9 mouse cellular contexts compared by ENCODE assay signal in genomic region chr10:79997819-79998218, GRCm38 (mm10). TPM values are rescaled to one million over a fixed set of nuclear protein-coding genes. Genes with fewer than 3 reads are reported as not detected.
DNase-seq lines count a peak whose midpoint lies in the region; ATAC-seq and TF ChIP-seq lines count a peak whose summit lies in the region.
"Had no signal": no experiment of that assay in that cellular context is flagged by ENCODE, and none has a peak within 500 bp of the region (broad histone marks: within the 10 kb centered on the region; RNA-seq: fewer than 3 reads in every experiment).

No protein-coding gene starts in this region.

- H3K4me3 ChIP-seq in left cerebral cortex, adult 2 months: peak overlapping the region; percentile 55
- H3K4me3 ChIP-seq in heart, adult 2 months: no peak overlapping the region; the same call in 1 of the 2 replicates
- H3K4me3 ChIP-seq in limb, embryonic 14.5 days (replicated peaks; ENCODE audit: low read length): peak overlapping the region; percentile 49; the same call in 1 of the 2 replicates
- H3K4me3 ChIP-seq in small intestine, adult 2 months (ENCODE audit: low read depth, low read length): peak overlapping the region; percentile 81

- no peaks in the 10 kb centered on the region for H3K36me3 ChIP-seq in heart, adult 2 months (ENCODE audit: control insufficient read depth, insufficient read depth, low read length)
- peaks cover 22% of the 10 kb centered on the region for H3K36me3 ChIP-seq in limb, embryonic 14.5 days (ENCODE audit: control insufficient read depth, insufficient read depth, low read length)
- peaks cover 7% of the 10 kb centered on the region; the same call in 1 of the 2 replicates for H3K36me3 ChIP-seq in small intestine, adult 2 months (ENCODE audit: control insufficient read depth, insufficient read depth, low read length)

- no peak for DNase-seq in left cerebral cortex, adult 2 months (ENCODE audit: extremely low spot score in 1 of 2, low spot score in 2 of 2)
- DNase-seq in left cerebral cortex, postnatal 36 days (ENCODE audit: low spot score in 2 of 2): no peak
- DNase-seq in cerebellum, adult 11-12 months: peak; percentile 81
- peak in 1 of 2 experiments; percentile 66 for DNase-seq in heart, adult 2 months
- DNase-seq in limb, embryonic 14.5 days (ENCODE audit: low spot score): no peak
- DNase-seq in yolk sac, embryonic 10.5 days (ENCODE audit: low spot score): no peak
- DNase-seq in frontal cortex, postnatal 10 days (ENCODE audit: low spot score in 2 of 2): no peak

- no peak for TF ChIP-seq CTCF in left cerebral cortex, adult 2 months (IDR thresholded peaks at IDR 0.05)
- TF ChIP-seq CTCF in heart, adult 2 months (IDR thresholded peaks at IDR 0.05): no peak
- TF ChIP-seq CTCF in small intestine, adult 2 months (IDR thresholded peaks at IDR 0.05; ENCODE audit: extremely low read depth, insufficient read length, insufficient replicate concordance, low read depth, low read length): no peak

- H3K4me2 ChIP-seq in limb, embryonic 14.5 days (replicated peaks; ENCODE audit: low read depth, low read length, severe bottlenecking): peak overlapping the region; percentile 94

- no peaks in the 10 kb centered on the region for H3K79me2 ChIP-seq in heart, adult 2 months (replicated peaks; ENCODE audit: control insufficient read depth, insufficient read depth, low read length)

- 0 out of 2 replicates have a peak, but pooled peaks have one; percentile 9 for TF ChIP-seq EP300 in heart, adult 2 months (IDR thresholded peaks at IDR 0.05; ENCODE audit: insufficient read depth, low read depth, low read length)

- no peak overlapping the region for H3K27ac ChIP-seq in left cerebral cortex, adult 2 months
- H3K27ac ChIP-seq in heart, adult 2 months: no peak overlapping the region
- no peak overlapping the region for H3K27ac ChIP-seq in limb, embryonic 14.5 days (replicated peaks; ENCODE audit: low read depth, low read length)
- no peak overlapping the region for H3K27ac ChIP-seq in small intestine, adult 2 months (ENCODE audit: insufficient read depth, low read depth, low read length)

- WGBS in heart, adult 2 months: 34% methylated on average over 15 of the region's 15 CpGs
- WGBS in limb, embryonic 14.5 days: 7% methylated on average over 15 of the region's 15 CpGs
- WGBS in small intestine, adult 2 months: 17% methylated on average over 15 of the region's 15 CpGs

- TF ChIP-seq POLR2A in heart, adult 2 months (IDR thresholded peaks at IDR 0.05; ENCODE audit: insufficient read depth, low read depth, low read length): no peak
- no peak for TF ChIP-seq POLR2A in limb, embryonic 14.5 days (IDR thresholded peaks at IDR 0.05; ENCODE audit: borderline replicate concordance, extremely low read depth, insufficient read depth, insufficient read length)
- no peak for TF ChIP-seq POLR2A in small intestine, adult 2 months (IDR thresholded peaks at IDR 0.05; ENCODE audit: low read depth, low read length)

- H3K9ac ChIP-seq in heart, adult 2 months (ENCODE audit: low read depth, low read length): no peak overlapping the region; the same call in 1 of the 2 replicates
- no peak overlapping the region for H3K9ac ChIP-seq in limb, embryonic 14.5 days (ENCODE audit: low read depth, low read length, severe bottlenecking)

- no peaks in the 10 kb centered on the region for H3K9me3 ChIP-seq in limb, embryonic 14.5 days (ENCODE audit: control insufficient read depth, low read length)

- intact Hi-C loops in left cerebral cortex, adult 2 months (cut with DNase I): loop anchor here (5.0 kb wide), 1 partner anchor 39 kb away; the partner anchor contains the start of gene Polr2e
- intact Hi-C loops in left cerebral cortex, postnatal 36 days (cut with DNase I): loop anchor here (2.0 kb wide), 1 partner anchor 41 kb away; the partner anchor contains the start of gene Polr2e
- intact Hi-C loops in heart, adult 2 months (cut with DNase I): loop anchor here (2.0 kb wide), 2 partner anchors 41 to 71 kb away; partner anchors contain the start of genes Arid3a and Polr2e

- peaks cover 3% of the 10 kb centered on the region; the same call in 1 of the 2 replicates for H3K4me1 ChIP-seq in heart, adult 2 months (ENCODE audit: control insufficient read depth, insufficient read depth, low read length)
- peaks cover 7% of the 10 kb centered on the region for H3K4me1 ChIP-seq in limb, embryonic 14.5 days (ENCODE audit: control insufficient read depth, insufficient read depth, low read length)
- peaks cover 16% of the 10 kb centered on the region for H3K4me1 ChIP-seq in small intestine, adult 2 months (ENCODE audit: control insufficient read depth, insufficient read depth, insufficient read length, low read length)

- no peak for ATAC-seq in limb, embryonic 14.5 days (ENCODE audit: low FRiP score, low read depth)

- H3K27me3 ChIP-seq in heart, adult 2 months (ENCODE audit: control insufficient read depth, insufficient read depth, low read length): no peaks in the 10 kb centered on the region
- H3K27me3 ChIP-seq in limb, embryonic 14.5 days (ENCODE audit: control insufficient read depth, insufficient read depth, low read length): peaks cover 4% of the 10 kb centered on the region; the same call in 1 of the 2 replicates
- H3K27me3 ChIP-seq in small intestine, adult 2 months (ENCODE audit: control insufficient read depth, insufficient read depth, low read length): no peaks in the 10 kb centered on the region
- H3K27me3 ChIP-seq: Patski had no signal

RNA-seq across cellular contexts. Expression of gene Abca7, which starts 1.5 kb away (rescaled TPM):
- 10 to 100 TPM; 13.5 to 13.8 TPM for total RNA-seq in left cerebral cortex, adult 2 months (2021)
- 10 to 100 TPM; 10.3 to 13.0 TPM for total RNA-seq in left cerebral cortex, postnatal 36 days (2021)
- total RNA-seq in heart, adult 2 months (2021): 1 to 10 TPM; 6.6 to 8.0 TPM
- polyA plus RNA-seq in heart, adult 2 months (2012; rRNA removed): 9.2 and 10.8 TPM in 2 replicates
- polyA plus RNA-seq in limb, embryonic 14.5 days (2012; rRNA removed): 6.2 and 8.0 TPM in 2 replicates
- 2.2 and 2.4 TPM in 2 replicates for polyA plus RNA-seq in limb, embryonic 14.5 days (2014; fragmentation: Nextera tagmentation; extraction: Ambion mirVana)
- 18.1 and 33.4 TPM in 2 replicates for polyA plus RNA-seq in small intestine, adult 2 months (2012; rRNA removed)

RNA-seq across cellular contexts. Expression of gene Cnn2, which starts 9.4 kb away (rescaled TPM):
- total RNA-seq in left cerebral cortex, adult 2 months (2021): 1 to 10 TPM; 5.6 to 8.0 TPM
- total RNA-seq in left cerebral cortex, postnatal 36 days (2021): 1 to 10 TPM; 4.7 to 7.6 TPM
- total RNA-seq in heart, adult 2 months (2021): 10 to 100 TPM; 30.2 to 39.3 TPM
- polyA plus RNA-seq in heart, adult 2 months (2012; rRNA removed): 52.5 and 60.7 TPM in 2 replicates
- polyA plus RNA-seq in limb, embryonic 14.5 days (2012; rRNA removed): 133 and 173 TPM in 2 replicates
- 273 and 290 TPM in 2 replicates for polyA plus RNA-seq in limb, embryonic 14.5 days (2014; fragmentation: Nextera tagmentation; extraction: Ambion mirVana)
- 49.9 and 72.8 TPM in 2 replicates for polyA plus RNA-seq in small intestine, adult 2 months (2012; rRNA removed)

RNA-seq across cellular contexts. Expression of gene Tmem259, which starts 13.7 kb away (rescaled TPM):
- 100 to 1,000 TPM; 122 to 126 TPM for total RNA-seq in left cerebral cortex, adult 2 months (2021)
- total RNA-seq in left cerebral cortex, postnatal 36 days (2021): 100 to 1,000 TPM; 122 TPM
- total RNA-seq in heart, adult 2 months (2021): 100 to 1,000 TPM; 109 to 124 TPM
- 184 and 220 TPM in 2 replicates for polyA plus RNA-seq in heart, adult 2 months (2012; rRNA removed)
- polyA plus RNA-seq in limb, embryonic 14.5 days (2012; rRNA removed): 260 and 379 TPM in 2 replicates
- 24.5 and 25.2 TPM in 2 replicates for polyA plus RNA-seq in limb, embryonic 14.5 days (2014; fragmentation: Nextera tagmentation; extraction: Ambion mirVana)
- 225 and 441 TPM in 2 replicates for polyA plus RNA-seq in small intestine, adult 2 months (2012; rRNA removed)

RNA-seq across cellular contexts. Expression of gene Arhgap45, which starts 18.6 kb away (rescaled TPM):
- 1 to 10 TPM; 3.5 TPM for total RNA-seq in left cerebral cortex, adult 2 months (2021)
- total RNA-seq in left cerebral cortex, postnatal 36 days (2021): 1 to 10 TPM; 3.3 to 5.3 TPM
- 1 to 10 TPM; 3.5 to 5.1 TPM for total RNA-seq in heart, adult 2 months (2021)
- 8.9 and 16.6 TPM in 2 replicates for polyA plus RNA-seq in heart, adult 2 months (2012; rRNA removed)
- 12.8 and 14.4 TPM in 2 replicates for polyA plus RNA-seq in limb, embryonic 14.5 days (2012; rRNA removed)
- 3.4 and 5.7 TPM in 2 replicates for polyA plus RNA-seq in limb, embryonic 14.5 days (2014; fragmentation: Nextera tagmentation; extraction: Ambion mirVana)
- polyA plus RNA-seq in small intestine, adult 2 months (2012; rRNA removed): 23.2 and 36.8 TPM in 2 replicates

RNA-seq across cellular contexts. Expression of gene Grin3b, which starts 27.3 kb away (rescaled TPM):
- total RNA-seq in left cerebral cortex, adult 2 months (2021): under 1 TPM; 0.14 to 0.20 TPM
- total RNA-seq in left cerebral cortex, postnatal 36 days (2021): under 1 TPM in 1 of 2 experiments, not detected in 1; 0.10 TPM
- under 1 TPM; 0.20 to 0.31 TPM for total RNA-seq in heart, adult 2 months (2021)
- polyA plus RNA-seq in heart, adult 2 months (2012; rRNA removed): 0.20 and 0.29 TPM in 2 replicates
- polyA plus RNA-seq in limb, embryonic 14.5 days (2012; rRNA removed): 0.72 and 0.76 TPM in 2 replicates
- 0.23 and 0.55 TPM in 2 replicates for polyA plus RNA-seq in limb, embryonic 14.5 days (2014; fragmentation: Nextera tagmentation; extraction: Ambion mirVana)
- not detected in 2 replicates for polyA plus RNA-seq in small intestine, adult 2 months (2012; rRNA removed)
